Mouse (Mus musculus): ENCODE results near the gene Nek10. TPM values are rescaled to one million over a fixed set of nuclear protein-coding genes. Genes with fewer than 3 reads are reported as not detected.

Nek10 gene
- total and polyA plus RNA-seq, 3 experiments, result 0.05 TPM; not detected in 2

DNA sequence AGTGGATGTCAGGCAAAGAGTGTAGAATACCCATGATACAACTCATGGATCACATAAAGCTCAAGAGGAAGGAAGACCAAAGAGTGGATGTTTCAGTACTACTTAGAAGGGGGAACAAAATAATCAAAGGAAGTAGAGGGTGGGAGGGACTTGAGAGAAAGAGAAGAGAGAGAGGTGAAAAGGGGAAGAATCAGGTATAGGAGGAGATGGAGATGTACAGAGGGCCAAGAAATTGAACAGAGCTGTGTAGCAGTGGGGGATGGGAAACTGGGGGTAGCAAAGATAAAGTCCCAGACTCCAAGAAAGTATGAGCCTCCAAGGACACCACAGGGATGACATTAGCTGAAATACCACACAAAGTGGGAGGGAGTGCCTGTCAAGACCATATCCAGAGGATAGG is 91.6 kb downstream of the Nek10 start:
- DNase-seq (ENCODE audit: low spot score) (no peak), ATAC-seq (ENCODE audit: extremely low read depth, insufficient number of reproducible peaks, low FRiP score, poor library complexity, severe bottlenecking) (no peak)
- Histone ChIP-seq H3K9me3 (replicated peaks) (no peaks in the 10 kb centered on the region), H3K36me3 (replicated peaks) (no peaks in the 10 kb centered on the region), H3K27me3 (ENCODE audit: insufficient read depth, low read length) (no peaks in the 10 kb centered on the region), H3K4me3 (ENCODE audit: low read depth, low read length) (no peak overlapping the region), H3K4me1 (ENCODE audit: insufficient read depth, low read depth, low read length) (no peaks in the 10 kb centered on the region)
- TF ChIP-seq GATA2 (IDR thresholded peaks at IDR 0.05; ENCODE audit: borderline replicate concordance, low read depth, low read length), result no peak
- TF ChIP-seq CTCF (IDR thresholded peaks at IDR 0.05; ENCODE audit: low read depth, low read length), result no peak
- TF ChIP-seq POLR2AphosphoS5 (IDR thresholded peaks at IDR 0.05; ENCODE audit: insufficient replicate concordance, low read depth, low read length), result no peak
- TF ChIP-seq TAL1 (conservative IDR thresholded peaks at IDR 0.05; ENCODE audit: low read depth, low read length), result no peak
- TF ChIP-seq GATA1 (IDR thresholded peaks at IDR 0.05; ENCODE audit: borderline replicate concordance, low read length), result no peak

- TF ChIP-seq TAL1 (conservative IDR thresholded peaks at IDR 0.05; ENCODE audit: low read depth, low read length), result no peak
- no peak for TF ChIP-seq GATA2 (IDR thresholded peaks at IDR 0.05; ENCODE audit: borderline replicate concordance, low read depth, low read length)
- no peak for TF ChIP-seq POLR2AphosphoS5 (IDR thresholded peaks at IDR 0.05; ENCODE audit: insufficient replicate concordance, low read depth, low read length)
- no peak for TF ChIP-seq CTCF (IDR thresholded peaks at IDR 0.05; ENCODE audit: low read depth, low read length)
- no peak for TF ChIP-seq GATA1 (IDR thresholded peaks at IDR 0.05; ENCODE audit: borderline replicate concordance, low read length)
- no peaks in the 10 kb centered on the region for H3K4me1 ChIP-seq (ENCODE audit: insufficient read depth, low read depth, low read length)
- H3K27me3 ChIP-seq (ENCODE audit: insufficient read depth, low read length), result no peaks in the 10 kb centered on the region
- no peak overlapping the region for H3K4me3 ChIP-seq (ENCODE audit: low read depth, low read length)
- no peaks in the 10 kb centered on the region for H3K36me3 ChIP-seq (replicated peaks)
- ATAC-seq (ENCODE audit: extremely low read depth, insufficient number of reproducible peaks, low FRiP score, poor library complexity, severe bottlenecking) (no peak), DNase-seq (ENCODE audit: low spot score) (no peak)
- H3K9me3 ChIP-seq (replicated peaks), result no peaks in the 10 kb centered on the region
Observed at GRCm38 (mm10) chr14:14895363-14895762, 92.1 kb downstream of the Nek10 start.

- H3K4me3 ChIP-seq (ENCODE audit: low read depth, low read length), result no peak overlapping the region
- no peaks in the 10 kb centered on the region for H3K36me3 ChIP-seq (replicated peaks)
- H3K4me1 ChIP-seq (ENCODE audit: insufficient read depth, low read depth, low read length), result no peaks in the 10 kb centered on the region
- H3K9me3 ChIP-seq (replicated peaks), result no peaks in the 10 kb centered on the region
- ATAC-seq (ENCODE audit: extremely low read depth, insufficient number of reproducible peaks, low FRiP score, poor library complexity, severe bottlenecking) (no peak), DNase-seq (ENCODE audit: low spot score) (no peak)
- TF ChIP-seq POLR2AphosphoS5 (IDR thresholded peaks at IDR 0.05; ENCODE audit: insufficient replicate concordance, low read depth, low read length) (no peak), GATA1 (IDR thresholded peaks at IDR 0.05; ENCODE audit: borderline replicate concordance, low read length) (no peak), CTCF (IDR thresholded peaks at IDR 0.05; ENCODE audit: low read depth, low read length) (no peak), TAL1 (conservative IDR thresholded peaks at IDR 0.05; ENCODE audit: low read depth, low read length) (no peak), GATA2 (IDR thresholded peaks at IDR 0.05; ENCODE audit: borderline replicate concordance, low read depth, low read length) (no peak)
- H3K27me3 ChIP-seq (ENCODE audit: insufficient read depth, low read length), result no peaks in the 10 kb centered on the region
Observed at GRCm38 (mm10) chr14:14896399-14897136, 93.4 kb downstream of the Nek10 start.

- Histone ChIP-seq H3K27me3 (ENCODE audit: insufficient read depth, low read length) (no peaks in the 10 kb centered on the region), H3K4me3 (ENCODE audit: low read depth, low read length) (no peak overlapping the region), H3K36me3 (replicated peaks) (no peaks in the 10 kb centered on the region), H3K9me3 (replicated peaks) (no peaks in the 10 kb centered on the region), H3K4me1 (ENCODE audit: insufficient read depth, low read depth, low read length) (no peaks in the 10 kb centered on the region)
- DNase-seq (ENCODE audit: low spot score) (no peak), ATAC-seq (ENCODE audit: extremely low read depth, insufficient number of reproducible peaks, low FRiP score, poor library complexity, severe bottlenecking) (no peak)
- no peak for TF ChIP-seq CTCF (IDR thresholded peaks at IDR 0.05; ENCODE audit: low read depth, low read length)
- no peak for TF ChIP-seq GATA1 (IDR thresholded peaks at IDR 0.05; ENCODE audit: borderline replicate concordance, low read length)
- no peak for TF ChIP-seq GATA2 (IDR thresholded peaks at IDR 0.05; ENCODE audit: borderline replicate concordance, low read depth, low read length)
- TF ChIP-seq POLR2AphosphoS5 (IDR thresholded peaks at IDR 0.05; ENCODE audit: insufficient replicate concordance, low read depth, low read length), result no peak
- no peak for TF ChIP-seq TAL1 (conservative IDR thresholded peaks at IDR 0.05; ENCODE audit: low read depth, low read length)
Observed at GRCm38 (mm10) chr14:14904750-14905529, 101.7 kb downstream of the Nek10 start.

GRCm38 (mm10) chr14:14905530-14905852 is 102.3 kb downstream of the Nek10 start:
- DNase-seq (ENCODE audit: low spot score) (no peak), ATAC-seq (ENCODE audit: extremely low read depth, insufficient number of reproducible peaks, low FRiP score, poor library complexity, severe bottlenecking) (no peak)
- H3K36me3 ChIP-seq (replicated peaks), result no peaks in the 10 kb centered on the region
- H3K9me3 ChIP-seq (replicated peaks), result no peaks in the 10 kb centered on the region
- no peaks in the 10 kb centered on the region for H3K4me1 ChIP-seq (ENCODE audit: insufficient read depth, low read depth, low read length)
- TF ChIP-seq GATA1 (IDR thresholded peaks at IDR 0.05; ENCODE audit: borderline replicate concordance, low read length) (no peak), TAL1 (conservative IDR thresholded peaks at IDR 0.05; ENCODE audit: low read depth, low read length) (no peak), GATA2 (IDR thresholded peaks at IDR 0.05; ENCODE audit: borderline replicate concordance, low read depth, low read length) (no peak), CTCF (IDR thresholded peaks at IDR 0.05; ENCODE audit: low read depth, low read length) (no peak), POLR2AphosphoS5 (IDR thresholded peaks at IDR 0.05; ENCODE audit: insufficient replicate concordance, low read depth, low read length) (no peak)
- no peak overlapping the region for H3K4me3 ChIP-seq (ENCODE audit: low read depth, low read length)
- H3K27me3 ChIP-seq (ENCODE audit: insufficient read depth, low read length), result no peaks in the 10 kb centered on the region

DNA sequence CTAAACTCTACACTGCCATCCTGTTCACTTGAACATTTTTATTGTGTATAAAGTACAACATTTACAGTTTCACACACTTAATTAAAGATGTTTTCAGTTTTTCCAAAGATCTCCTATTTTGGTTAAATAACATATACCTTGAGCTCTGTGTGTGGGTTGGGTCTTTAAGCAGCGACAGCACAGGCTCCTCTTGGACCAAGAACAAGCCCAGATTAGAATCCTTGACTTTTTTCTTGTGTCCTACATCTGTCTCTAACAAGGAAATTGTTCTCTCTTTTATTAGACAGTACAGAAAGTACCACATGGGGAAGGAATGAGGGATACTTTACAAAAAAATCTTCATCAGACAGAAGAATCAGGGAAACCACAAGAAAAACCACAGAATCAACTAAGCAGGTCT is 122.4 kb downstream of the Nek10 start:
- Histone ChIP-seq H3K4me3 (ENCODE audit: low read depth, low read length) (no peak overlapping the region), H3K27me3 (ENCODE audit: insufficient read depth, low read length) (no peaks in the 10 kb centered on the region), H3K36me3 (replicated peaks) (no peaks in the 10 kb centered on the region), H3K9me3 (replicated peaks) (no peaks in the 10 kb centered on the region), H3K4me1 (ENCODE audit: insufficient read depth, low read depth, low read length) (no peaks in the 10 kb centered on the region)
- no peak for DNase-seq (ENCODE audit: low spot score)
- no peak for TF ChIP-seq TAL1 (conservative IDR thresholded peaks at IDR 0.05; ENCODE audit: low read depth, low read length)
- no peak for TF ChIP-seq CTCF (IDR thresholded peaks at IDR 0.05; ENCODE audit: low read depth, low read length)
- no peak for TF ChIP-seq GATA1 (IDR thresholded peaks at IDR 0.05; ENCODE audit: borderline replicate concordance, low read length)
- TF ChIP-seq GATA2 (IDR thresholded peaks at IDR 0.05; ENCODE audit: borderline replicate concordance, low read depth, low read length), result no peak
- no peak for TF ChIP-seq POLR2AphosphoS5 (IDR thresholded peaks at IDR 0.05; ENCODE audit: insufficient replicate concordance, low read depth, low read length)
- ATAC-seq (ENCODE audit: extremely low read depth, insufficient number of reproducible peaks, low FRiP score, poor library complexity, severe bottlenecking), result no peak
